Mouse (Mus musculus): ENCODE data around the gene Tbc1d25.

DNA sequence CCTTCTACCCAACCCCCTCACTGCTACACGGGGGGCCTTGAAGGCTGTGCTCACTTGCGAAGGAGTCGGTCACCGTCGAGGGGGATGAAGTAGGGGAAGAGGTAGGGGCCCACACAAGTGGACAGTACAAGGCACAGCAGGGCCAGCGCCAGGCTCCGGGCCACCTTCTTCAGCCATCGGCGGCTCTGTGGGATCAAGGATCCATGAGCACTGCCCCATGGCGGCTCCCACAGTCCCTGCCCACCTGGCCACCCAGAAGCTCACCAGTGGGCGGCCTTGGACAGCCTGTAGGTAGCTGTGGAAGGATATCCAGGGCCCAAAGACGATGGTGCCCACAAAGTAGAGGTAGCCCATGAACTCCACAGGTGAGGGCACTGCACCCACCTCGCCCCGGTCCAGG lies 27.1 kb upstream of the Tbc1d25 start:
- TF ChIP-seq CTCF (IDR thresholded peaks at IDR 0.05; ENCODE audit: control insufficient read depth, insufficient read depth, insufficient read length) (no peak), MYOD1 (IDR thresholded peaks at IDR 0.05; ENCODE audit: control insufficient read depth, insufficient read length, low read depth) (no peak), MAX (IDR thresholded peaks at IDR 0.05) (no peak), MYOG (IDR thresholded peaks at IDR 0.05; ENCODE audit: control insufficient read depth, extremely low read depth, insufficient read length) (no peak), CEBPB (IDR thresholded peaks at IDR 0.05; ENCODE audit: low read depth) (no peak), FOSL1 (IDR thresholded peaks at IDR 0.05; ENCODE audit: insufficient read depth, low read length, poor library complexity, severe bottlenecking) (no peak)

Data from C2C12 (cell line).